Mouse (Mus musculus): ENCODE results near the gene Clps.

- no peak for TF ChIP-seq CTCF (IDR thresholded peaks at IDR 0.05; ENCODE audit: control insufficient read depth, insufficient read depth, insufficient replicate concordance, low read depth, low read length)
- no peak for TF ChIP-seq POLR2A (IDR thresholded peaks at IDR 0.05; ENCODE audit: control insufficient read depth, low read depth, low read length)
These were observed 41.1 kb upstream of the Clps start for GRCm38 (mm10) chr17:28601557-28602250.

Data from testis, adult 2 months (tissue).